Mouse (Mus musculus): Measurements from ENCODE around the gene Il1rapl2.

GRCm38 (mm10) chrX:138620106-138620505 lies 1049.7 kb downstream of the Il1rapl2 start:
- no peak for TF ChIP-seq ZC3H11A (IDR thresholded peaks at IDR 0.05; ENCODE audit: low read depth, low read length)
- no peak for TF ChIP-seq BHLHE40 (IDR thresholded peaks at IDR 0.05; ENCODE audit: low read depth, low read length)
- no peak for TF ChIP-seq USF1 (IDR thresholded peaks at IDR 0.05; ENCODE audit: low read depth, low read length)
- TF ChIP-seq E2F4 (IDR thresholded peaks at IDR 0.05; ENCODE audit: insufficient replicate concordance, low read depth, low read length): no peak
- no peak for TF ChIP-seq POLR2A (IDR thresholded peaks at IDR 0.05; ENCODE audit: low read depth, low read length)
- TF ChIP-seq HCFC1 (IDR thresholded peaks at IDR 0.05; ENCODE audit: low read depth, low read length): no peak
- no peak for TF ChIP-seq SIN3A (IDR thresholded peaks at IDR 0.05; ENCODE audit: low read length)
- no peak for TF ChIP-seq CTCF (conservative IDR thresholded peaks at IDR 0.05 in 1 of 2, IDR thresholded peaks at IDR 0.05 in 1 of 2; ENCODE audit: low read depth in 2 of 2, low read length in 2 of 2)
- TF ChIP-seq EP300 (IDR thresholded peaks at IDR 0.05; ENCODE audit: low read length): no peak
- no peak for TF ChIP-seq NELFE (IDR thresholded peaks at IDR 0.05; ENCODE audit: low read depth, low read length)
- no peak for TF ChIP-seq RCOR1 (conservative IDR thresholded peaks at IDR 0.05; ENCODE audit: low read depth, low read length)
- no peak for TF ChIP-seq ZNF384 (IDR thresholded peaks at IDR 0.05; ENCODE audit: low read depth, low read length)
- no peak for TF ChIP-seq MEF2A (IDR thresholded peaks at IDR 0.05; ENCODE audit: borderline replicate concordance, low read depth, low read length)
- TF ChIP-seq GABPA (IDR thresholded peaks at IDR 0.05; ENCODE audit: insufficient replicate concordance, low read depth, low read length): no peak

All from CH12.LX (cell line).